Mouse (Mus musculus): ENCODE measurements around the gene Cdca5. TPM values are rescaled to one million over a fixed set of nuclear protein-coding genes. Genes with fewer than 3 reads are reported as not detected.

Cdca5 gene
- polyA plus RNA-seq, 1 experiment from 2014 or later, result 19.3 TPM

DNA sequence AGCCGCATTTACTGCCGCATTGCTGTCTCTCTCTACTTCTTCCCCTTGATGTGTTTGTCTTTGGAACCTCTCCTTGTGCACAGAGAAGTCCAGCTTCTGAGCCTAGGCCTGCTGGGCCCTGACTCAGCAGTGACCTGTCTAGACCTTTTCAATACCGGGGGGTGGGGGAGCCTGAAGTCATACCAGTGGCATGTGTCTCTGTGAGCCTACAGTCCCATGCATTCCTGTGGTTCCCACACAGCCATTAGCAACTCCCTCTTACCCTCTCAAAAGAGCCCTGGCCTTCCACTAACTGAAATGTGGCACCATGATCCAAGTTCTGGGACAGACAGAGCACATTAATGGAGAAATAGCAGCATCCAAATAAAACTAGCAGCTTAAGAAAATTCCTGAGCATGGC is 51.6 kb downstream of the Cdca5 start:
- Histone ChIP-seq H3K27me3 (no peaks in the 10 kb centered on the region), H3K4me2 (replicated peaks) (no peak overlapping the region), H3K9me3 (no peaks in the 10 kb centered on the region), H3K4me3 (no peak overlapping the region), H3K9ac (replicated peaks) (no peak overlapping the region), H3K4me1 (peaks cover 11% of the 10 kb centered on the region), H3K27ac (replicated peaks) (no peak overlapping the region), H3K36me3 (peaks cover 26% of the 10 kb centered on the region)
- 91% methylated on average over 3 of the region's 3 CpGs for WGBS
- ATAC-seq (replicated peaks), result no peak

GRCm38 (mm10) chr19:6139701-6140100 is 54.9 kb downstream of the Cdca5 start:
- H3K4me2 ChIP-seq (replicated peaks), result peak overlapping the region; percentile 88
- H3K27me3 ChIP-seq, result no peaks in the 10 kb centered on the region
- peak overlapping the region; percentile 68 for H3K4me3 ChIP-seq
- H3K9me3 ChIP-seq, result no peaks in the 10 kb centered on the region
- peak overlapping the region; percentile 98; the same call in 1 of the 2 replicates for H3K27ac ChIP-seq (replicated peaks)
- peaks cover 19% of the 10 kb centered on the region for H3K36me3 ChIP-seq
- H3K4me1 ChIP-seq, result peaks cover 15% of the 10 kb centered on the region
- 0 out of 2 replicates have a peak overlapping the region, but pooled peaks have one; percentile 93 for H3K9ac ChIP-seq (replicated peaks)
- ATAC-seq (replicated peaks), result no peak
- 90% methylated on average over 6 of the region's 6 CpGs for WGBS

GRCm38 (mm10) chr19:6140374-6140677 is 55.5 kb downstream of the Cdca5 start:
- WGBS, result 5% methylated on average over 16 of the region's 16 CpGs
- H3K9me3 ChIP-seq, result no peaks in the 10 kb centered on the region
- ATAC-seq (replicated peaks), result no peak
- H3K9ac ChIP-seq (replicated peaks), result peak overlapping the region; percentile 93
- peak overlapping the region; percentile 68 for H3K4me3 ChIP-seq
- H3K36me3 ChIP-seq, result peaks cover 18% of the 10 kb centered on the region
- peaks cover 15% of the 10 kb centered on the region for H3K4me1 ChIP-seq
- no peaks in the 10 kb centered on the region for H3K27me3 ChIP-seq
- peak overlapping the region; percentile 98 for H3K27ac ChIP-seq (replicated peaks)
- H3K4me2 ChIP-seq (replicated peaks), result peak overlapping the region; percentile 88

DNA sequence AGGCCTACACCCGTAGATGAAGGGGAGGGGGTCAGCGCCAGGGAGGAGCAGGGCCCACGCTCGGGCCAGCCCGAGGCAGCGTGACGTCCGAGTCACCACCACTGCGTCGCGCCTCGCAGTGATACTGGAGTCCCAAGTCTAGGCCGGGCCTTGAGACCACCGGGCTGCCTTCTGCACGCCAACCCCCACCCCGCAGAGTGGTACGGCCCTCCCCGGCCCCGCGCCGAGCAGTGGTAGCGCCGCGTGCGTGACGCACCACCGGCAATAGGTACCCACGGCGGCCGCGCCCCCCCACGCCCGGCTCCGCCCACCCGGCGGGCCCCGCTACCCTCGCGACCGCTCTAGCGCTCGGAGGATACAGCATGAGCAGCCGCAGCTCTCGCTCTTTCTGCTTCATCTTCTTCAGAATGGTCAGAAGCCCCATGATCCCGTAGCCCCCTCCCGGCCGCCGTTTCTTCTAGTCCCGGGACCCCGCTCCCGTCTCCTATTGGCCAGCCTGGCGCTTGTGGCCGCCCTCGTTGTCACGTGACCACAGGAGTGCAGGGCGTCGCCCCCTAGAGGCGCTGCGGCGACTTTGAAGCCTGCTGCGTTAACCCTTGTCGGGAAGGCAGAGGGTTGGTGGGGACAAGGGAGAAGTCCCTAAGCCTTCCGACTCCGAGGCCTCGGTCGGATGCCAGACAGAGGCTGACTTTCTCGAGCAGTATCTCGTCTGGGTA is 56.1 kb downstream of the Cdca5 start, which contains the start of gene Batf2:
Gene Batf2, plus strand, starts transcription at position 306 of the 716 bp plus-strand sequence.
- Histone ChIP-seq H3K4me2 (replicated peaks) (peak within 1 kb of the TSS; percentile 88), H3K4me1 (peaks cover 15% of the 10 kb centered on the region), H3K36me3 (peaks cover 13% of the 10 kb centered on the region), H3K27ac (replicated peaks) (peak within 1 kb of the TSS; percentile 98), H3K4me3 (peak within 1 kb of the TSS; percentile 68), H3K9me3 (no peaks in the 10 kb centered on the region), H3K27me3 (no peaks in the 10 kb centered on the region), H3K9ac (replicated peaks) (peak within 1 kb of the TSS; percentile 93)
- ATAC-seq (replicated peaks), result peak; percentile 95
- 0% methylated on average over 66 of the region's 68 CpGs for WGBS

DNA sequence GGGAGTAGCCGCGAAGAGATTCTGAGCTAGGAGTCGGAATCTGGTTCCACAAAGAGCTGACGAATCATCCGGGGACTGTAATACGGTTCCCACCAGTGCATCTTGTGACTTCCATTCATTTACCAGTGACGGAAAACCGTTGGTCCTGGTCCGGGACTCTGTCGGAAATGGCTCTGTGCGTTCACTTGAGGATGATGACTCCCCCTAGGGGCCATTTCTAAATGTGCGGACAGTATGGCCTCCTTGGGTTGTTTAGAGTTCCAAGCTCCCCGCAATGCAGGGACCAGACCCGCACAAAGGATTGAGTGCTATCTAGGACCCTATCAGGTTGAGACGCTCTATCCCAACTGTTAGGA is 56.6 kb downstream of the Cdca5 start, which contains the start of gene Arl2:
Gene Arl2, minus strand, starts transcription at position 155 of the 356 bp plus-strand sequence.
- Histone ChIP-seq H3K36me3 (peaks cover 9% of the 10 kb centered on the region; the same call in 1 of the 2 replicates), H3K4me1 (peaks cover 15% of the 10 kb centered on the region), H3K27me3 (no peaks in the 10 kb centered on the region), H3K4me2 (replicated peaks) (peak within 1 kb of the TSS; percentile 88), H3K9ac (replicated peaks) (peak within 1 kb of the TSS; percentile 93), H3K9me3 (no peaks in the 10 kb centered on the region), H3K4me3 (peak within 1 kb of the TSS; percentile 68), H3K27ac (replicated peaks) (peak within 1 kb of the TSS; percentile 98)
- WGBS, result 1% methylated on average over 15 of the region's 15 CpGs
- ATAC-seq (replicated peaks), result peak; percentile 76

Small RNA genes lying within 50 kb of the gene (microRNA-seq; reads per million reads assigned to microRNA genes)
- 1.1 reads per million for gene Mir6988

Other genes starting within 250 kb of the Cdca5 start
- 19.5 and 23.3 TPM in 2 replicates for gene Frmd8, start 209.7 kb upstream of the Cdca5 start, polyA plus RNA-seq (2015; fragmentation: Nextera tagmentation; extraction: Ambion mirVana)
- gene Slc25a45, start 207.2 kb upstream of the Cdca5 start, polyA plus RNA-seq (2015; fragmentation: Nextera tagmentation; extraction: Ambion mirVana), result 1.2 and 1.7 TPM in 2 replicates
- 12.9 and 14.3 TPM in 2 replicates for gene Tigd3, start 190.8 kb upstream of the Cdca5 start, polyA plus RNA-seq (2015; fragmentation: Nextera tagmentation; extraction: Ambion mirVana)
- gene Dpf2, start 172.0 kb upstream of the Cdca5 start, polyA plus RNA-seq (2015; fragmentation: Nextera tagmentation; extraction: Ambion mirVana), result 120 and 137 TPM in 2 replicates
- 9.1 and 10.1 TPM in 2 replicates for gene Cdc42ep2, start 160.2 kb upstream of the Cdca5 start, polyA plus RNA-seq (2015; fragmentation: Nextera tagmentation; extraction: Ambion mirVana)
- 35.5 and 36.2 TPM in 2 replicates for gene Pola2, start 120.8 kb upstream of the Cdca5 start, polyA plus RNA-seq (2015; fragmentation: Nextera tagmentation; extraction: Ambion mirVana)
- not detected in 2 replicates for gene Slc22a20, start 98.8 kb upstream of the Cdca5 start, polyA plus RNA-seq (2015; fragmentation: Nextera tagmentation; extraction: Ambion mirVana)
- 1.6 and 1.8 TPM in 2 replicates for gene Capn1, start 69.1 kb upstream of the Cdca5 start, polyA plus RNA-seq (2015; fragmentation: Nextera tagmentation; extraction: Ambion mirVana)
- gene Syvn1, start 38.4 kb upstream of the Cdca5 start, polyA plus RNA-seq (2015; fragmentation: Nextera tagmentation; extraction: Ambion mirVana), result 25.7 and 26.5 TPM in 2 replicates
- 71.5 and 72.4 TPM in 2 replicates for gene Mrpl49, start 27.2 kb upstream of the Cdca5 start, polyA plus RNA-seq (2015; fragmentation: Nextera tagmentation; extraction: Ambion mirVana)
- gene Fau, start 27.1 kb upstream of the Cdca5 start, polyA plus RNA-seq (2015; fragmentation: Nextera tagmentation; extraction: Ambion mirVana), result 582 and 618 TPM in 2 replicates
- gene Znhit2, start 23.8 kb upstream of the Cdca5 start, polyA plus RNA-seq (2015; fragmentation: Nextera tagmentation; extraction: Ambion mirVana), result 33.0 and 35.9 TPM in 2 replicates
- gene Tm7sf2, start 16.6 kb upstream of the Cdca5 start, polyA plus RNA-seq (2015; fragmentation: Nextera tagmentation; extraction: Ambion mirVana), result 34.9 and 36.3 TPM in 2 replicates
- gene Vps51, start 7.8 kb upstream of the Cdca5 start, polyA plus RNA-seq (2015; fragmentation: Nextera tagmentation; extraction: Ambion mirVana), result 76.3 and 89.3 TPM in 2 replicates
- not detected in 2 replicates for gene Tmem262, start 5.0 kb upstream of the Cdca5 start, polyA plus RNA-seq (2015; fragmentation: Nextera tagmentation; extraction: Ambion mirVana)
- 2.1 and 2.6 TPM in 2 replicates for gene Gm28374, start 2.7 kb upstream of the Cdca5 start, polyA plus RNA-seq (2015; fragmentation: Nextera tagmentation; extraction: Ambion mirVana)
- 80.8 and 83.5 TPM in 2 replicates for gene Zfpl1, start within 50 bp of the Cdca5 start, polyA plus RNA-seq (2015; fragmentation: Nextera tagmentation; extraction: Ambion mirVana)
- gene AC131692.1, start 9.4 kb downstream of the Cdca5 start, polyA plus RNA-seq (2015; fragmentation: Nextera tagmentation; extraction: Ambion mirVana), result 0.31 and 0.37 TPM in 2 replicates
- gene Naaladl1, start 20.8 kb downstream of the Cdca5 start, polyA plus RNA-seq (2015; fragmentation: Nextera tagmentation; extraction: Ambion mirVana), result 0.33 and 0.53 TPM in 2 replicates
- 53.5 and 56.5 TPM in 2 replicates for gene Sac3d1, start 33.7 kb downstream of the Cdca5 start, polyA plus RNA-seq (2015; fragmentation: Nextera tagmentation; extraction: Ambion mirVana)
- gene Snx15, start 43.3 kb downstream of the Cdca5 start, polyA plus RNA-seq (2015; fragmentation: Nextera tagmentation; extraction: Ambion mirVana), result 43.1 and 45.6 TPM in 2 replicates
- 0.13 TPM in 1 of 2 replicates, not detected in the other for gene Batf2, start 56.0 kb downstream of the Cdca5 start, polyA plus RNA-seq (2015; fragmentation: Nextera tagmentation; extraction: Ambion mirVana)
- 84.4 and 90.1 TPM in 2 replicates for gene Arl2, start 56.6 kb downstream of the Cdca5 start, polyA plus RNA-seq (2015; fragmentation: Nextera tagmentation; extraction: Ambion mirVana)
- gene Majin, start 99.4 kb downstream of the Cdca5 start, polyA plus RNA-seq (2015; fragmentation: Nextera tagmentation; extraction: Ambion mirVana), result not detected in 2 replicates
- not detected in 2 replicates for gene Gpha2, start 141.4 kb downstream of the Cdca5 start, polyA plus RNA-seq (2015; fragmentation: Nextera tagmentation; extraction: Ambion mirVana)
- 95.5 and 98.5 TPM in 2 replicates for gene Ppp2r5b, start 150.9 kb downstream of the Cdca5 start, polyA plus RNA-seq (2015; fragmentation: Nextera tagmentation; extraction: Ambion mirVana)
- gene Atg2a, start 156.7 kb downstream of the Cdca5 start, polyA plus RNA-seq (2015; fragmentation: Nextera tagmentation; extraction: Ambion mirVana), result 9.7 and 10.1 TPM in 2 replicates
- gene Ehd1, start 191.7 kb downstream of the Cdca5 start, polyA plus RNA-seq (2015; fragmentation: Nextera tagmentation; extraction: Ambion mirVana), result 88.1 TPM in 2 replicates
- gene Cdc42bpg, start 221.5 kb downstream of the Cdca5 start, polyA plus RNA-seq (2015; fragmentation: Nextera tagmentation; extraction: Ambion mirVana), result 0.31 and 0.67 TPM in 2 replicates
- gene Men1, start 250.0 kb downstream of the Cdca5 start, polyA plus RNA-seq (2015; fragmentation: Nextera tagmentation; extraction: Ambion mirVana), result 94.6 and 97.7 TPM in 2 replicates

All from forebrain, embryonic 15.5 days (tissue).